Mouse (Mus musculus) left cerebral cortex, postnatal 36 days (tissue): ENCODE measurements around the gene Fam71a. TPM values are rescaled to one million over a fixed set of nuclear protein-coding genes. Genes with fewer than 3 reads are reported as not detected.

ENCODE experiments used
- DNase-seq, 2 experiments: peaks; one replicate each; pipeline ENCODE4 v3.0.0; 2021 to 2022; ENCODE audit warnings: low spot score in 2 of 2, mixed read lengths in 1 of 2
- intact Hi-C: fragments of 180-260 bp; cut with DNase I; formaldehyde crosslinking; loops from one replicate; pipeline ENCODE4 v1.15.1; 2025
- total RNA-seq, 2 experiments: library from RNA; stranded (reverse); gene quantifications; 2 replicates each; pipeline ENCODE4 v1.2.3; 2021

Gene Fam71a
- total RNA-seq: not detected

DNA sequence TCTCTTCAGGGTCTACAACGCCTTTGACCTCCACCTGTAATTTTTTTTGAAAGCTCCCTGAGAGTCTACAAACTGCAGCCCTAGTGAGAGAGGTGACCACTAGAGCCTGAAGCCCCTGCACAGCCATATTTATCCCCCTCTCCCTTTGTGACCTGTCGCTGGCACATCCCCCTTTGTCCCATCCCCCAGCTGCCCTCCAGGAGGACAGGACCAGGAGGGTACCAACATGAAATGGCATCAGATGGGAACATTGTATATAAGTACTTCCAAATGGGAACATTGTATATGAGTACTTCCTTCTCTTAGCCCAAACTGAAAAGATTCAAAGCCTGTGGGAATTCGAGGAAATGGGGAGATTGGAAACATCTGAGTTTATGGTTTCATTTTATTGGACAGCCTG, at the start of gene Fam71a:
TSS of gene Fam71a (minus strand) at position 101 of the 400 bp plus-strand sequence.
- intact Hi-C loops: no loop called here
- DNase-seq: no peak

DNA sequence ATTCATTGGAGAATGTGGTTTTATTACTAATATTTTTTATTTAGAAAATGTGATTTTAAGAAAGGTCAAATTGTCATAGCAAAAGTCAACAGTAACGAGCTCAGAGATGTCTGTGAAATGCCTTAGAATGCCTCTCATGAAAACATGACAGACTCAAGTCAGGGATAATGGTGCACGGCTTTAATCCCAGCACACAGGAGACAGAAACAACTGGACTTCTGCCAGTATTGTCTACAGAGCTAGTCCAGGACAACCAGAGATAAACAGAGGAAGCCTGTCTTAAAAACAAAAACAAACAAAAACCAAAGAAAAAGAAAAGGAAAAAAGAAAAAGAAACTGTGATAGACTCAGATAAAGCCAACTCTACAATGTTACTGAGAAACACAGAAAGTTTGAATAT, 46.5 kb upstream of the Fam71a start:
- DNase-seq: no peak
- intact Hi-C loops: no loop called here

DNA sequence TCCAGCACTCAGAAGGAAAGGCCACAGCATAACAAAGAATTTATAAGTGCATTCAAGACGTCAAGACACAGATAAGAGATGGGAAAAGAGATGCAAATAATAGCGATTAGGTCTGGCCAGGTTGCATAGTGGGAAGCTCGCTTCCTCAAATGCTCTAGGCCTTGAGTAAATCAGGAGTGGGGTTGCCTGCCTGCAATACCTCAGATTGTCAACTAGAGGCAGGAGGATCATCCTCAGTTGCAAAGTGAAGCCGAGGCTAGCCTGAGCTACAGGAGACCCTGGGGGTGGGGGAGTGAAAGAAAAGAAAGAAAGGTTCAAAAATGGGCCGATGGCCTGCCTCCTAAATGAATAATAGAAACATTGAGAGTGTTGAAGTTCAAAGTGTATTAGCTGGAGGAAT, 41.2 kb upstream of the Fam71a start:
- intact Hi-C loops: no loop called here
- no peak for DNase-seq

DNA sequence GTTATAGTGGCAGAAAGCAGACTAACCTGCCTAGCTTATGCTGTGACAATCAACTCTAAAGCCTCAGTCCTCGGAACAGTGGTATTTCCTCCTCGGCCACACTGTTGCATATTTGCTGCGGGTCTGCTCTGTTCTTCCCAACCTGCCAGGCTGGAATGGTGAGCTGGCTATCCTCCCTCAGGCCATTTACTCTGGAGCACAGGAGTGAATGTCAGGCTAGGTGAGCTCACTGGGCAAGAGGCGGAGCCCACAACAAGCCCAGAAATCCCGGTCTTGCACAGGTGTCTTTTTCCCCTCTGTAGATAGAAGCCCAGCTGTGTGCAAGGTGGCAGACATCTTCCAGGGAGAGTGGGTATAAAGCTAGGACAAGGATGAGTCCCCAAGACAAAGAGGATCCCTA, 40.3 kb upstream of the Fam71a start:
- intact Hi-C loops: no loop called here
- no peak for DNase-seq

DNA sequence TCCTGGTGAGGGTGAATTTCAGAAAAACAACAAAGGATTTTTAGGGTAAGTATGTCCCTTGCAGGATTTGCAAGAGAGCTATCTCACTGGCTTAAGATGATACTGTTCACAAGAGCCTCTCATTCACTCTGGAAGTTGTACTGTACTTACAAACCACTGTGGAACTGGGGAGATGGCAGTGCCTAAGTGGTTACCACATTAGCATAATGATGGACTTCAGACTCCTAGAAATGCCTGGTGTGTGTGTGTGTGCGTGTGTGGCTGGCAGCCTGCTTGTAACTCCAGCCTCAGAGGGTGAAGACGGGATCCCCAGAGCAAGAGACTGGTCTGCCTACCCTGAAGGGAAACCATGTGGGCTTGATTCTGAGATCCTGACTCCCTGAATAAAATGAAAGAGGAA, 38.9 kb upstream of the Fam71a start:
- intact Hi-C loops: no loop called here

DNA sequence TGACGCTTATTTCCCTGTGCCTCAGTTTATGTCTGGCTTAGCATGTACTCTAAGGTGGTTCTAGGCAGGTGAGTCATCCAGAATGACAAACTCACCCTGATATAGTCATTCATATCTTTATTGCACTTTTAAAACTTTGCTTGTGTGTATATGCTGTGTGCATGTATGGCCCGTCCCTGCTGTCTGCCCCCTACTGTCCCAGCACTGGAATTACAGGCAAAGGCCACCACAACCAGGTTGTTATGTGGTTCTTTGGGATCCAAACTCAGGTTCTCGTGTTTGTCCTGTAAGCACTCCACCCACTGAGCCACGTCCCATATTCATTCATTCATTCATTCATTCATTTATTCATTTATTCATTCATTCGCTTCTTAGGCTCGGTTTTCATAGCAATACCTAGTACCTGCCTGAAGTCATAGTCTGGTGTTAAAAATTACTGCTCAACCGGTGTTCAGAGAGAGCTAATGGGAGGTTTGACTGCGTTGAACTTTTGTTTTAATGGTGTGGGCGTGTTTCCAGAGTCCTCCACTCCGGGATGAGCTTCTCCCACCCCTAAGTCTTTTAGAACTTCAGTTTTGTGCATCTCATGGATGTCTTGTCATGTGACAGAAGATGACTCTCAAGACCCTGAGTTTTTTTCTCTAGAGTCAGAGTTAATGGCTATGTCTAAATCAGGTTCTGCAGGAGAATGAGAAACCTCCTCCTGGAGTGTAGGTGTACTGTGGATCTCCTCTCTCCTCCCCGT, 37.8 kb upstream of the Fam71a start:
- intact Hi-C loops: no loop called here
- DNase-seq: no peak

More for the DNA sequence above, 38.9 kb upstream of the Fam71a start:
- DNase-seq: no peak

DNA sequence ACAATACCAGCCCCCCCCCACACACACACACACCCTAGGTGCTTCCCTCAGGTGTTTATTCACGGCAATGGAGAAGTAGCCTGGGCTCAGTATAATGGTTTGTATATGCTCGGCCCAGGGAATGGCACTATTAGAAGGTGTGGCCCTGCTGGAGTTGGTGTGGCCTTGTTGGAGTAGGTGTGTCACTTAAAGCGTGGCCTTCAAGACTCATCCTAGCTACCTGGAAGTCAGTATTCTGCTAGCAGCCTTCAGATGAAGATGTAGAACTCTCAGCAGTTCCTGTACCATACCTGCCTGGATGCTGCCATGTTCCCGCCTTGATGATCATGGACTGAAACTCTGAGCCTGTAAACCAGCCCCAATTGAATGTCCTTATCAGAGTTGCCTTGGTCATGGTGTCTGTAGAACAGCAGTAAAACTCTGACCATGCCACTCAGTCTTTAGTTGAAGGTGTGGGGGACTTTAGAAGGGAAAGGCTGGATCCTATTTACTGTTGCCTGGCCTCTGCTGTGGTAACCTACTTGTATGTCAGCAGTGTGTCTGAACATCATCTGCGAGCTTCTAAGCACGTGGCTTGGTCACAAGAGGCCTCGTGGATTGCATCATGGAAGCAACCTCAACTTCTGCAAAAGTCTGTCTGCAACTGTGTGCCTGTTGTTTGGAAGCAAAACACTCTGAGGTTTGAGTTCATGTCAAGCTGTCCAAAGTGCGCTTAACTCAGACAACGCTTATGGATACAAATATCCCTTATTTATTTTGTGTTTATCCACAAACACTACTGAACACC, 36.4 kb upstream of the Fam71a start:
- intact Hi-C loops: no loop called here
- no peak for DNase-seq

DNA sequence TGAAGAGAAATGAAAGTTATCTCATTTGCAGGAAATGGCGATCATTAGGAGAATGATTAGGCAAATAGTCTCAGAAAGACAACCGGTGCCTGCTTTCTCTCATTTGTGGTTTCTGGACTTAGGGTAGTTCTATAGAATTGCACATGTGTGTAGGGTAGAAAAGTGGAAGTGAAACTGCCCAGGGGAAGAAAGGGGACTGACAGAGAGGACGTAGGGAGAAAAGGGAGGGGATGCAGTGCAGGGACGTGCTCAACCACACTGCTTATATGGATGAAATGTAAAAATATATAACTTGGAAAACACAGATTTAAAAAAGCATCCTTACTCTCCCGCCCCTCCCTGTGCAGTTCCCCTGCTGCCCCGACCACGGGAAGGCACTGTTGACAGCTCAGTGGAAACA, 33.3 kb upstream of the Fam71a start:
- intact Hi-C loops: no loop called here
- no peak for DNase-seq

DNA sequence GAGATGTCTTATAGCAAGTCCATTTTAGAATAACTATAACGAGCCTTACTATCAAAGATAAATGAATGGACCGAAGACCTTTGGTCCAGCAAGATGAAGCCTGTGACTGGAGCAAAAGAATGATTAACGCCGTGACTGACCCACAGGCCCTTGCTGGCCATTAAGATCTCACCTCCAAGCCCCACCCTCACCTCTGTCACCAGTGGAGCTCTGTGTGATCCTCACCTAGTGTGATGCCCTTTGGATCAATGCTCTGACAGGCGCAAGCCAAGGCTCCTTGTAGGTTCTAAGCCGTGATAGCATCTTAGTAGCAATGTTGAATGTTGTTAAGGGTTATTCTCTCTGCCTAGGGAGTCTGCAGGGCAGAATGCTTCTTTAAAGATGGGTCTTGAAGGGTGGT, 31.4 kb upstream of the Fam71a start:
- no peak for DNase-seq
- intact Hi-C loops: no loop called here

DNA sequence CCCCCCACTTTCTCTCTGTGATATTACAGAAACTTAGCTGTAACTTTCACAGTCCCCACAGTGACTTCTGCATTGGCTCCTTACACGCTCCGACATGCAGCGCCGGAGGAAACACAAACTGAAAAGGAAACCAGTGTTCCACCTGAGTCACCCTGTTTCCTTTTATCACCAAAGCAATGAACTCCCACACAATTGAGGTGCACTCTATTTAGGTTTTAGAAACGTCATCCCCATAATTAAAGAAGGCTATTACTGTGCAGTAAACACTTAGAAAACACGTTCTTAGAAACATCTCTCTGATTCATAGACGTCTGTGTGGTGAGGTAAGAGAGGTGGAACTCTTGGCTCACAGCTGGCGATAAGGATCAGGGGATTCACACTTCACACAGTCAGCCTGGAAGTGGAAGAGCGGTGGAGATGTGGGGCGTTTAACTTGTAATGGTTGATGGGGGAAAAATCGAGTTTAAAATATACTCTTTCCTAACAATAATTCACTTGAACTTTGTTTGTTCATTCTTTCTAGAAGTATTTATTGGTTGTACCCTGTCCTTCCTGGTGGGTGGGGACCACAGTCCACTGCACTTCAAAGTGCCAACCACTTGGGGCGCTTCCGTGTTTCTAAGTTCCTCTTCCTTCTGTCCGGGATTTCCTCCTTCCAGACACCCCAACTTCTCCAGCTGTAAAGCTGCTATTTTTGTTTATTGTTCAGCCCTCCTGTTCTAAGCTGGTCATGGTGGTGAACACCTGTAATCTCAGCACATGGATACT, 29.2 kb upstream of the Fam71a start:
- no peak for DNase-seq
- intact Hi-C loops: no loop called here

DNA sequence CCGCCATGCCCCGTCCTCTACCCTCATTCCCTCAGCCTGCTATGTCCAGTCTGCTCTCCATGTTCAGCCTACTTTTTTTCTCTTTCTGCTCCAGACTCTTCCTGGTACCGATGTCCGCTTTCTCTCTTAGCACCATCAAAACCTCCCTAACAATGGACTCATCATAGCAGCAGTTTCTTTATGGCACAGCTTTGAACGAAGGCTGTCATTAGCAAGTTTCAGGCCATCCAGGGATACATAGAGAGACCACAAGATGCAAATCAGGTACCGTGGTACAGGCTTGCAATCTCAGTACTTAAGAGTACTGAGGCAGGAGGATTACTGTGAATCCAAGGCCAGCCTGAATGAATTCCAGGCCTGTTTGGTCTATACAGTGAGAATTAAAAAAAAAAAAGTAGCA, 28.1 kb upstream of the Fam71a start:
- no peak for DNase-seq
- intact Hi-C loops: no loop called here

DNA sequence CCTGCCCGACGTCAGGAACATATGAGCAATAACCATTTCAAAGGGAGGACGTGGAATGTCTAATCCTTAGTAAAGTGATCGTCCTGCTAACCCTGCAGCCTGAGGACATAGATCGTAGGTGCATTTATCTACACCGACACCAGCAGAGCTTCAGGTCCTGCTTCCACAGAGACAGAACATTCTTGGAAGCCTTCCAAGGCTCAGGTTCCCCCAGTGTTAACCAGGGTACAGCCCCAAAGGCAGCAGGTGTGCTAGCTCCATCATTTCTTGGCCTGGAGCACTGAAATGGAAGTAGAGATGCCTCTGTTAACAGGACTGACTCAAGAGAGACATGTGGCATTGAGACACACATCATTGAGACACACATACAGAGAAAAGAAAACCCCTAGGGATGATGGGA, 27.6 kb upstream of the Fam71a start:
- DNase-seq: no peak
- intact Hi-C loops: no loop called here

DNA sequence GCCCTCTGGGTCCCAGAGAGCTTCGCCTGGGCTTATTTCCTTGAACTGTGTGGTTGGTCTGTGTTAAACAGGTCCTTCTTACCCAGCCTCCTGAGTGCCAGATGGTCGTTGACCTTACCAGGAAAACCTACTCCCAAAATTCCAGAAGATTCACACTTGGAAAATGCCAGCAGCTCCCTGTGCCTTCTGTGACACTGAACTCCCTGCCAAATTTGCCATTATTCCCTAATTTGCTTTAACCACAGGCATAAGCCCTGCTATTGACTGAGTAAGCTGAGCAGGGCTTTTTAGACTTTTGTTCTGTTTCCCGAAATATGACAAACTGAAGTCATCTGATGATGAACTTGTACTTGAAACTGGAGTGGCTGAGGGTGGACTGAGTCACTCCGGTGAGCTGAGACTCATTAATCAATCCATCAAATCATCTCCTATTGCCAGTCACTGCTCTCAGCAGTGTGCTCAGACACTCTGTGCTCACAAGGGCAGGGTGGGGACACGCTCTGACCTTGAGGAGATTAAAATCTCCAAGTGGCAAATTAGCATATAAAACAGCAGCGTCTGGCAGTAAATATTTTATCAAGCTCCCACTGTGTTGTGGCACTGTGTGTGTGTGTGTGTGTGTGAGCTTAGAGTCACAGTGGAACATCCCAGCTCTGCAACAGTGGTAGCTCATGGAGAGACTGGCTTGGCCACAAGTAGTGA, 25.2 kb upstream of the Fam71a start:
- intact Hi-C loops: no loop called here
- DNase-seq: no peak

DNA sequence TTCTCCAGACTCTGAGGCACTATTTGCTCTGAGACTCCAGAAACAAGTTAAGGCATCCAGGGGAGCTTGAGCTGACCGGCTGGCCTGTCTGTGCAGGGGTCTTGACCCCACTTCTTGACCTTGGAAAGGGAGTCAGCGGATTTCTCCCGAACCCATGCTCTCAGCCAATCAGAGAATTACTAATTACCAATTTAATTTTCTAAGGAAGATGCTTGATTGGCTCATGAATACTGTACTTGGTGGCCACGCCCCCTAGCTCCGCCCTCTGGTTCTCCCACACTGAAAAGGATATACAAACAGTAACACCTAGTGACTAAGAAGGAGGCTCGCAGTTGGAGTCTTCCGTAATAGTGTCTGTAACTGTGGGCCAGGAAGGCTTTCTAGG, 21.8 kb upstream of the Fam71a start:
- intact Hi-C loops: no loop called here
- no peak for DNase-seq

DNA sequence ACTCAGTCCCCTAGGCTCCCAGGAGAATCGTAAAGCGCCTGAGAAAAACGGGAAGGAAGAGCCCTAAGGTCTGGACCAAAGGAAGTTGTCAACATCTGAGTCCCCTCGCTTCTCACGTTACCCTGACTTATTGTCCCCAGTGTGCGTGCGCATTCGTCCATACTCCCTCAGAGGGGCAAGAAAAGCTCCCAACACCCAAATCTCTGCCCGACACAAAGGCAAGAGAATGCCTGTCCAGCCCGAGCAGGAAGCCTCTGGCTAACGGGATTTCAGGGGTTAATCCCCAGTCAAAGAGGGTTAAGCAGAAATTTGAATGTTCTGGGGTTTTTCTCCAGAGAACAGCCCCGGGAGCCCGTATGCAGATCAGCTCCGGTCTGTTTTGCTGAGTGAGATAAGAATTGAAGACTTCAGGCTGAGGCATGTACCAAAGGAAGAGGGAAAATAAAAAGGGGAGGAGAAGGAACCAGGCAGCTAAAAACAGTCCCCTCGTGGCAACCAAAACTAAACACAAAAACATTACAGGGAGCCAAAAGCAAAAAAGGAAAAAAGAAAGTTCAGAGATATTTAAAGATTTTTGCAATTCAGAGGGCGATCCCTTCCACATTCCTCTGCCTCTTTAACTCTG, 21.3 kb upstream of the Fam71a start:
- no peak for DNase-seq
- intact Hi-C loops: no loop called here

DNA sequence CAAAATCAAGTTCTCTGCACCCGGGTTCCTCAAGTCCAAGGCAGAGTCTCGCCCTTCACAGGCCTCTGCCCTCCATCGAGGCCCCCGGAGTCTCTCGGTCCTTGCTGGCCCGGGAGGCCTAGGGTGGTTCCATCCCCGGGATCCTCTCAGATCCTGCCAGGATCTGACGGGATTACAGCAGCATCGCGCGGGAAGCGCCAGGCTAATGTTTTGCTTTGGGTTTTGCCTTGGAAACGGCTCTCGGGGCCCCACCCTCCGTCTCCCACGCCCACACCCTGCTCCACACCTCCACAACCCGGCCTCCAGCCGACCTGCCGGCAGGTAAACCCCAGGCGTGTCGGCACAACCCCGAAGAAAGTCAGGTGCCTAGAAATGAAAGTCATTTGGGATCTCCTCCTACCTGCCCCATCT, 20.2 kb upstream of the Fam71a start:
- intact Hi-C loops: loop anchor here (5.0 kb wide), 1 partner anchor 87 kb away; no protein-coding TSS in a partner anchor
- DNase-seq: no peak

DNA sequence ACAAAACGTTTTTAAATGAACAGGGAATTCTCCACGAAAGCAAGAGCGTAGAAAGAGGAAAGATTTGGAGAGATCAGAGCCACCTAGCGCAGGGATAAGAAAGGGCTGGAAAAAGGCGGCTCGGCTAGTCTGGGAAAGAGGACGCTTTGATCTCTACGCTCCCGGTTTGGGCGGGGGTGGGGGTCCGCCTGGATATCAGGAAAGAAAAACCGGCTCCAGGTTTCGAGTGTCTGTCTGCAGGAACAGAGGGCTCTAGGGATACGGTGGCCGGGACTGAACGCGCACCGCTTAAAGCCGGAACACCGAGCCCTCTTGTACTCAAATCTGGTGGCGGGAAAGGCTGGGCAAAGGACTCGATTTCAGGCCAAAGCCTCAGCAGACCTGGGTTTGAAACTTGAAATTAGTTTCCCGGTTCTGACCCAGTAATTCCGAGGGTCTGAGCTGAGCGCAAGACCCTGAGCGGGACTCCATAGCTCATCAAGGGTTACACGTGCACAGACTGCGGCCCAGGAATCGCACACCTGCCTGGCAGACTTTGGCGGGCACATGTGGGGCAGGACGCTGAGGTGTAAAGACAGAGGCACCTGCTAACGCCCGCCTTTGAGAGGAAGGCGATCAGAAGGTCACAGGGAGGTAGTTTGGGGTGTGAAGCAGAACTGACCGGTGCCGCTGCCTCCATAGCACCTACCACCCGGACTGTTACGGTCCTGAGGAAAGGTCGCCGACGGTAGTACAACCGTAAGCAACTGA, 19.6 kb upstream of the Fam71a start:
- DNase-seq: peak in 1 of 2 experiments; percentile 16
- intact Hi-C loops: loop anchor here (5.0 kb wide), 1 partner anchor 88 kb away; no protein-coding TSS in a partner anchor

DNA sequence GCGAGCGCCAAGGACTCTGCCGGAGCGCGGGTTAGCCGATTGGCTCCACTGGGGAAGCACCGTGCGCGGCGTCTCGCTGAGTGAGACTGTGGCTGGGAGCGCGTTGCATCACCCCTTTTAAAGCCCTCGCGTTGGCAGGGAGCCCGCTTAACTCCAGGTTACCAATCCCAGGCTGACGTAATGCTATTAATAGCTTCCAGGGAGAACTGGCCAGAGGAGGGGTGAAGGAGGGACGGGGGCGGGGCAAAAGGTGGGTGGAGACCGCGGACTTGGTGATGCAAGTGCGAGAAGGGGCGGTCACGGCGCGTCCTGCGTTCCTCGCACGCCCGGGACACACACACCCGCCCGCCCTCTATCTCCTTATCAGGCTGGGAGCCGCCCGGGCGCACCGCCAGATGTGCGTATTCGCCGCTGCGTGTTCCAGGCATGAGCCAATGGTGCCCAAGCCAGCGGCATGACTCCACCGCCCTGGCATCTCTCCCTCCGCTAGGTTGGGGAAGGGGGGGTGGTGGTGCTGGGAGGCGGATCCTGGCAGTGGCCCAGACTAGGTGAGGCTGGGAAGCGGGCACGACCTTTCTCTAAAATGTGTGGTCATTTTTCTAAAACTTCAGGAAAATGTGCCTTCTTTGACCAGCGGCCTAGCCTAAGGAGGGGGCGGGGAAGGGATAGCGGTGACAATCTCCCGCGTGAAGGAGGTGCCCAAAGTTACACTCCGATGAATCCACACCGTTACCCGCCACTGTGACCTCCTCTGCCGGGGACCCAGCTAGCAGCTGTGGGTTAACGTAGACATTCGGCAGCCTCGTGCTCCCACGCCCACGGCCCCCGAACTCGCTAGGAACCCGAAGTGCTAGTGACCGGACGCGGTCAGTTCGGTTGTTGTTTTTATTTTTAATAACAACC, 18.8 kb upstream of the Fam71a start:
- peak; percentile 81 to 85 for DNase-seq
- intact Hi-C loops: loop anchor here (5.0 kb wide), 1 partner anchor 89 kb away; no protein-coding TSS in a partner anchor
